Mouse (Mus musculus): Measurements from ENCODE around the gene BC049715.

DNA sequence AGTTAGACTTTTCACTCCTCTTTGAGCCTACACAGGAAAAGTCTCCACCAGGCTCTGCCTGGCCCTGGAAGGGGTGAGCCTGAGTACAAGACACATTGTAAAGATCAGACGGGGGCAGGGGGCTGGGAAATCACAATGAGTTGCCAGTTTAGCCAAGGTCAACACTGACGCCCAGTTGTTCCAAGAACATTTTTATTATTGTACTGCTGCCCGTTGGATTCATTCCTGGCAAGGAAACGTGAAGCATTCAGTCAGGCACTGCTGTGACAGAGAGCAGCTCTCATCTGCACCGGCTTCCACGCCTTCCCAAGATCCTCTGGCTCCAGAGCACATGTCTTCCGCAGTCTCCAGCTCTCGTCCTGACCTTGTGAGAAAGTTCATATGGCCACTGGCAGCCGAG lies 60.4 kb downstream of the BC049715 start:
- no peak for TF ChIP-seq CTCF (IDR thresholded peaks at IDR 0.05; ENCODE audit: low read depth)
- TF ChIP-seq EP300 (optimal IDR thresholded peaks at IDR 0.05) = no peak

Data from stomach, postnatal 0 days (tissue).